ENCODE assay signal across 8 mouse cellular contexts in genomic region chr6:31562371-31563080, GRCm38 (mm10). TPM values are rescaled to one million over a fixed set of nuclear protein-coding genes. Genes with fewer than 3 reads are reported as not detected.
DNase-seq lines count a peak whose midpoint lies in the region; ATAC-seq lines count a peak whose summit lies in the region.

No protein-coding gene starts in this region.

- peak overlapping the region; percentile 96 for H3K4me2 ChIP-seq in forebrain, embryonic 14.5 days (ENCODE audit: low read length)
- peak overlapping the region; percentile 96 for H3K4me2 ChIP-seq in kidney, embryonic 15.5 days
- peak overlapping the region; percentile 90 for H3K4me2 ChIP-seq in midbrain, embryonic 15.5 days

- no peaks in the 10 kb centered on the region for H3K27me3 ChIP-seq in forebrain, embryonic 14.5 days (replicated peaks; ENCODE audit: control insufficient read depth, insufficient read depth, low read length)
- peaks cover 93% of the 10 kb centered on the region for H3K27me3 ChIP-seq in kidney, embryonic 15.5 days
- H3K27me3 ChIP-seq in midbrain, embryonic 15.5 days (replicated peaks), result no peaks in the 10 kb centered on the region

- no peaks in the 10 kb centered on the region for H3K9me3 ChIP-seq in forebrain, embryonic 14.5 days (replicated peaks; ENCODE audit: control insufficient read depth, low read length)
- H3K9me3 ChIP-seq in kidney, embryonic 15.5 days (replicated peaks), result no peaks in the 10 kb centered on the region
- no peaks in the 10 kb centered on the region for H3K9me3 ChIP-seq in midbrain, embryonic 15.5 days

- peak; percentile 28 for DNase-seq in kidney, adult 18-20 months
- DNase-seq in kidney, postnatal 14 days, result no peak
- peak; percentile 31 for DNase-seq in forebrain, embryonic 14.5 days (ENCODE audit: low spot score)
- no peak for DNase-seq in urinary bladder, postnatal 36 days (ENCODE audit: low spot score in 2 of 2)
- no peak for DNase-seq in adrenal gland, postnatal 25 days

- H3K9ac ChIP-seq in forebrain, embryonic 14.5 days (ENCODE audit: low read length), result peak overlapping the region; percentile 84
- peak overlapping the region; percentile 49 for H3K9ac ChIP-seq in kidney, embryonic 15.5 days
- H3K9ac ChIP-seq in midbrain, embryonic 15.5 days, result peak overlapping the region; percentile 72

- 9% methylated on average over 16 of the region's 16 CpGs for WGBS in forebrain, embryonic 14.5 days
- WGBS in kidney, embryonic 15.5 days, result 6% methylated on average over 16 of the region's 16 CpGs
- WGBS in midbrain, embryonic 15.5 days, result 2% methylated on average over 16 of the region's 16 CpGs

- peaks cover 24% of the 10 kb centered on the region for H3K4me1 ChIP-seq in forebrain, embryonic 14.5 days (ENCODE audit: control insufficient read depth, insufficient read depth, low read length)
- peaks cover 28% of the 10 kb centered on the region for H3K4me1 ChIP-seq in kidney, embryonic 15.5 days
- peaks cover 35% of the 10 kb centered on the region for H3K4me1 ChIP-seq in midbrain, embryonic 15.5 days

- no peak for ATAC-seq in forebrain, embryonic 14.5 days
- no peak for ATAC-seq in kidney, embryonic 15.5 days (replicated peaks; ENCODE audit: low FRiP score)
- no peak for ATAC-seq in midbrain, embryonic 15.5 days (replicated peaks)
- ATAC-seq in erythroid progenitor cell, adult 5-6 weeks (replicated peaks; ENCODE audit: low FRiP score, poor library complexity, severe bottlenecking), result no peak

- H3K27ac ChIP-seq in forebrain, embryonic 14.5 days (ENCODE audit: low read depth, low read length), result no peak overlapping the region
- no peak overlapping the region for H3K27ac ChIP-seq in kidney, embryonic 15.5 days
- H3K27ac ChIP-seq in midbrain, embryonic 15.5 days, result no peak overlapping the region

- H3K36me3 ChIP-seq in forebrain, embryonic 14.5 days (ENCODE audit: control insufficient read depth, insufficient read depth, low read length), result no peaks in the 10 kb centered on the region
- H3K36me3 ChIP-seq in kidney, embryonic 15.5 days, result no peaks in the 10 kb centered on the region
- H3K36me3 ChIP-seq in midbrain, embryonic 15.5 days (replicated peaks), result no peaks in the 10 kb centered on the region

- H3K4me3 ChIP-seq in forebrain, embryonic 14.5 days (ENCODE audit: low read depth, low read length), result peak overlapping the region; percentile 76
- peak overlapping the region; percentile 67 for H3K4me3 ChIP-seq in kidney, embryonic 15.5 days (replicated peaks)
- H3K4me3 ChIP-seq in midbrain, embryonic 15.5 days, result peak overlapping the region; percentile 73

RNA-seq across cellular contexts. Expression of gene Podxl, which starts 1.3 kb away (rescaled TPM):
- polyA plus RNA-seq in forebrain, embryonic 14.5 days (2014; fragmentation: Nextera tagmentation; extraction: Ambion mirVana), result 9.3 and 10.7 TPM in 2 replicates
- polyA plus RNA-seq in kidney, embryonic 15.5 days (2015; fragmentation: Nextera tagmentation; extraction: Ambion mirVana), result 62.1 and 65.3 TPM in 2 replicates
- 12.0 and 12.3 TPM in 2 replicates for polyA plus RNA-seq in midbrain, embryonic 15.5 days (2015; fragmentation: Nextera tagmentation; extraction: Ambion mirVana)
- total RNA-seq in adrenal gland, postnatal 25 days (2021), result 36.3 and 41.7 TPM in 2 replicates
- not detected in 2 replicates for total RNA-seq in erythroid progenitor cell, adult 5-6 weeks (2015; ENCODE audit: low replicate concordance)
- total RNA-seq in erythroid progenitor cell, adult 5-6 weeks (2017; ENCODE audit: low replicate concordance), result not detected in 2 replicates

Comparison
In these comparisons a context has a peak if more than half of its experiments do, and no peak if none do; other contexts are left out.
1. DNase-seq: peak in kidney, adult 18-20 months (single experiment) and forebrain, embryonic 14.5 days (single experiment); none in kidney, postnatal 14 days (single experiment), urinary bladder, postnatal 36 days (0 of 2) and adrenal gland, postnatal 25 days (single experiment).
2. Peak in every context shown above with its lines, with median percentiles within 50 percentile points of each other: H3K4me2 ChIP-seq, H3K4me3 ChIP-seq and H3K9ac ChIP-seq.